Mouse (Mus musculus): ENCODE data around the gene Ankrd42.

Ankrd42 gene

GRCm38 (mm10) chr7:92590842-92591241 is 46.1 kb downstream of the Ankrd42 start:
- in situ Hi-C loops (cut with MboI; ENCODE audit: low pct_unique_long_range_greater_than_20kb in 1 of 2, low sequenced_read_pairs in 2 of 2, unreplicated experiment in 1 of 2) = no loop called here

- in situ Hi-C loops (cut with MboI; ENCODE audit: low pct_unique_long_range_greater_than_20kb in 1 of 2, low sequenced_read_pairs in 2 of 2, unreplicated experiment in 1 of 2) = no loop called here
These were observed 47.0 kb downstream of the Ankrd42 start for GRCm38 (mm10) chr7:92589986-92590385.

GRCm38 (mm10) chr7:92583567-92583966 is 53.4 kb downstream of the Ankrd42 start:
- in situ Hi-C loops (cut with MboI; ENCODE audit: low pct_unique_long_range_greater_than_20kb in 1 of 2, low sequenced_read_pairs in 2 of 2, unreplicated experiment in 1 of 2) = no loop called here

- in situ Hi-C loops (cut with MboI; ENCODE audit: low pct_unique_long_range_greater_than_20kb in 1 of 2, low sequenced_read_pairs in 2 of 2, unreplicated experiment in 1 of 2) = no loop called here
These were observed 56.3 kb downstream of the Ankrd42 start for GRCm38 (mm10) chr7:92580491-92581207.

GRCm38 (mm10) chr7:92566775-92567174 is 70.2 kb downstream of the Ankrd42 start:
- in situ Hi-C loops (cut with MboI; ENCODE audit: low pct_unique_long_range_greater_than_20kb in 1 of 2, low sequenced_read_pairs in 2 of 2, unreplicated experiment in 1 of 2) = no loop called here

GRCm38 (mm10) chr7:92560986-92561876 is 75.7 kb downstream of the Ankrd42 start, which contains the start of gene Ccdc90b:
Gene Ccdc90b (plus strand): TSS chr7:92561149.
- in situ Hi-C loops (cut with MboI; ENCODE audit: low pct_unique_long_range_greater_than_20kb in 1 of 2, low sequenced_read_pairs in 2 of 2, unreplicated experiment in 1 of 2) = no loop called here

GRCm38 (mm10) chr7:92558744-92559143 is 78.2 kb downstream of the Ankrd42 start:
- in situ Hi-C loops (cut with MboI; ENCODE audit: low pct_unique_long_range_greater_than_20kb in 1 of 2, low sequenced_read_pairs in 2 of 2, unreplicated experiment in 1 of 2) = loop anchor here in 1 of 2 experiments (10.0 kb wide), 1 partner anchor 454 kb away; no protein-coding TSS in a partner anchor

- in situ Hi-C loops (cut with MboI; ENCODE audit: low pct_unique_long_range_greater_than_20kb in 1 of 2, low sequenced_read_pairs in 2 of 2, unreplicated experiment in 1 of 2) = loop anchor here in 1 of 2 experiments (10.0 kb wide), 1 partner anchor 446 kb away; no protein-coding TSS in a partner anchor
These were observed 86.0 kb downstream of the Ankrd42 start for GRCm38 (mm10) chr7:92550990-92551392.

- in situ Hi-C loops (cut with MboI; ENCODE audit: low pct_unique_long_range_greater_than_20kb in 1 of 2, low sequenced_read_pairs in 2 of 2, unreplicated experiment in 1 of 2) = loop anchor here in 1 of 2 experiments (10.0 kb wide), 1 partner anchor 446 kb away; no protein-coding TSS in a partner anchor
These were observed 86.5 kb downstream of the Ankrd42 start for GRCm38 (mm10) chr7:92550248-92550989.

GRCm38 (mm10) chr7:92546763-92547162 is 90.2 kb downstream of the Ankrd42 start:
- in situ Hi-C loops (cut with MboI; ENCODE audit: low pct_unique_long_range_greater_than_20kb in 1 of 2, low sequenced_read_pairs in 2 of 2, unreplicated experiment in 1 of 2) = no loop called here

GRCm38 (mm10) chr7:92532351-92533036 is 104.4 kb downstream of the Ankrd42 start:
- in situ Hi-C loops (cut with MboI; ENCODE audit: low pct_unique_long_range_greater_than_20kb in 1 of 2, low sequenced_read_pairs in 2 of 2, unreplicated experiment in 1 of 2) = no loop called here
